Mouse (Mus musculus): ENCODE measurements around the gene Pkig.

Gene Pkig

DNA sequence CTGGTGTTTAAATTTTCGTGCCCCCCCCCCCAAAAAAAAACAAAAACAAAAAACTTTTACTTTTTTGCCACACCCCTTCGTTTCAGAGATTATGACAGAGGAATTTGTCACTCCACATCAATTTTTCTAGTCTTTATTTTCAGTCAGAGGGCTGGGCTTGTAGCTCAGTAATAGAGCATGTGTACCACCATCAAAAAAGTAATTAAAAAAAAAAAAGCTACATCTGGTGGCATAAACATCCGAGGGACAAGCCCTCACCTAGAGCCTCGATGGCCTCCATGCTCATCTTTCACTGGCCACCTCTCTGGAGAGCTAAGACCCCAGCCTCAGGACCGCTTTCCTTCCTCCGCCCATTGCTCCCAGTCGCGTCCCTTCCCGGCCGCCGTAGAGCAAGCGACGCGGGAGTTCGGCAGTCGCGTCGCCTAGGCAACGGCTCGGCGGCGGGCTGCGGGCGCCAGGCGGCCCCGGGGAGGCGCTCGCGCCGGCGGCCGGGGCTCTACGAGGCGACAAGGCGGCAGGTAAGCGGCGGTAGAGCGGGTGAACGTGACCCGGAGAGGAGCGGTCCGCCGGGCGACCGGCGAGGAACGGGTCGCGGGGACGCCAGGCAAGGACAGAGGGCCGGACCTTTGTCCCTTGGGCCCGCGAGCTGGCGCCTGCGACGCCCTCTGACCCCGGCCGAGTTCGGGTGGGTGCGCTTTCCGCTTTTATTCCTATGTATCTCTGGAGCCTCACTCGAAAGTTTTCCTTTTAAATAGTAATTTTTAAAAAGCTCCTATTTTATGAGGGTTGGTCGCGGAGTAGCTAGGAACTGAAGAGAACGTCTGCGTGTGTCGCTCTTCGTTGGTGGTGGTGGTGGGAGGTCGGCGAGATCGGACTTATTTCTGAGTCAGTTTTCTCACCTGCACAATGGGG, at the start of gene Pkig:
Pkig (plus strand) TSS at position 412 of the 912 bp plus-strand sequence.
- TF ChIP-seq GATA4 (IDR thresholded peaks at IDR 0.05; ENCODE audit: insufficient replicate concordance, low read length) = peak; percentile 25; the same call in 1 of the 2 replicates

DNA sequence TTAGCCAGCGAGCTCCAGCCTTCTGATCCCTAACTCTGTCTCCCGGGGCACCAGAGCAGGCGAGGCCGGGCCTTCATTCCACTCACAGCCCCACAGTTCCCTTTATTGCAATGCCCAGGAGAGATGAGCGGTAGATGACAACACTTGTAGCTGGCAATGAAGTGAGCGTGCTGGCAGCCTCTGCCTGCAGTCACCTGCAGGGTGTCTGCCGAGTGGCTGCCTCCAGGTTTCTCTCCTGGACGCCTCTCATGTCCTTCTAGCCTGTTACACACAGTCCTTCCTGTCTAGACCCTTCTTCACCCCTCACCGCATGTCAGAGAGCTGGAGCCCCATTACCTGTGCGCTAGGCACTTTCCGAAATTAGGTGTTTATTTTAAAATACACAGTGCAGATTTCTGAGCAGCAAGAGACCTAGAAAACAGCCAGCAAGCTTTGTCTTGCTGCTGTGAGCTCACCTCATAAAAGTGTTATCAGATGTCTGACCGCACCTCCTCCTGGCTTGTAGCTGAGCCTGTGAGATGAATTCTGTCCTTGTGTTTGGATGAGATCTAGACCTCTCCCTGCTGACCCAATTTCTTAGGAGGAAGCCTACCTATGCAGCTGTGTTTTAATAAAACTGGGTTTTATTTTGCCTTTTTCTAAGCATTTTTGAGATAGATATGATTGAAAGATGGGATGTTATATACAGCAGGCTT, 48.8 kb upstream of the Pkig start:
- TF ChIP-seq GATA4 (IDR thresholded peaks at IDR 0.05; ENCODE audit: insufficient replicate concordance, low read length) = no peak

DNA sequence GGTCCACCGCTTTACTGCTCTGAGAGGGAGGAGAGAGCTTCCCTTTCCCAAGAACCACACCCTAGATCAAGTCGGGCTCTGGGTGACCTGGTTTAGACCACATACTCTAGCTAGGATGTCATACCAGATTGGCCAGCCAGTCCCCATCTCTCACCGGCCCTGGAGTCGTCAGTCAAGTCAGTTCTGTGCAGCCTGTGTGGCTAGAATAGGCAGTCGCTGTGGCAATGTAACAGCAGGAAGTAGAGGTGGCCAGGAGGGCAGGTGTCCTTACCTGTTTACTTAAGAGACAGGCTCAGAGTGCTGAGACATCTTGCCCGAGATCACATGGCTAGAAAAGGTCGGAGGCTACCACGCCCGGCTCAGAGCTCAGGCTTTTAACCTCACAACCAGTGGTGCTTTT, 47.0 kb upstream of the Pkig start:
- TF ChIP-seq GATA4 (IDR thresholded peaks at IDR 0.05; ENCODE audit: insufficient replicate concordance, low read length) = no peak

- no peak for TF ChIP-seq GATA4 (IDR thresholded peaks at IDR 0.05; ENCODE audit: insufficient replicate concordance, low read length)
These were observed 45.0 kb upstream of the Pkig start for GRCm38 (mm10) chr2:163613206-163613605.

DNA sequence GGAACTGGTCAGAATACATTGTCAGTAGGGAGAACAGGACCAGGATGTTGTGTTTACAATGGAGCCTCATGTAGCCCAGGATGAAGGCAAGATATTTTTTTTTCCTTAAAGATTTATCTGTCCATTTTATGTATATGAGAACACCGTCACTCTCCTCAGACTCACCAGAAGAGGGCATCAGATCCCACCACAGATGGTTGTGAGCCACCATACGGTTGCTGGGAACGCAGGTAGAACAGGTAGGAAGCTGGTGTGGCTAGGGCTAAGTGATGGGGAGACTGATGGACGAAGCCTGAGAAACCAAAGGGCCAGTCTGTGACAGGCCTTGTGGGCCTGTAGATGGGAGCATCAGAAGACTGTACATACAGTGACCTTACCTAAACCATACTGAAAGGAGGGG, 44.2 kb upstream of the Pkig start:
- TF ChIP-seq GATA4 (IDR thresholded peaks at IDR 0.05; ENCODE audit: insufficient replicate concordance, low read length) = no peak

GRCm38 (mm10) chr2:163615401-163615800, 42.8 kb upstream of the Pkig start:
- no peak for TF ChIP-seq GATA4 (IDR thresholded peaks at IDR 0.05; ENCODE audit: insufficient replicate concordance, low read length)

- TF ChIP-seq GATA4 (IDR thresholded peaks at IDR 0.05; ENCODE audit: insufficient replicate concordance, low read length) = no peak
These were observed 42.1 kb upstream of the Pkig start for GRCm38 (mm10) chr2:163615906-163616651.

DNA sequence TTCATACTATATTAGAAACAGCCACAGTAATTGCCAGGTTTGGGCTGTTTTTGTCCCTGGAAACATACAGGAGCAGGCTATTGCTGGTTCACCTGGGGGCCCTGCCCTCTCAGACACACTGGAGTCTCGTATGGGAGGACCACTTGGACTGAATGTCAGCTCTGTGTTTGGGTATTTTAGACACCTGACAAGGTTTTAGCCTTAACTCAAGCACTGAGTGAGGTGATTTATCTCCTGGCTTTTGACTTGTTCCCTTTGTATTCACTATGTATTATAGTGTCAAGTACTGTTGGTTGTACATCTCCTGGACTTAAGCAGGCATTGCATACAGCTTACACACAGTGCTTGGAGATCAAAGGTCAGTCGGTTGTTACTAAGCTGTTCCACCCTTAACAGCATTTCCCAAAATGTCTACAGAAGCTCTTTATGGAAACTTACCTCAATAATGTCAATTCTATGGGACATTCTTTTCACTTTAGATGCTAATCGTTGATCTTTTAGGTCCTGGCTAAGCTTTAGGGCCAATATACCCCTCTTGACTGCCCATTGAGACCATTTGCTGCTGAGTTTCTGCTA, 41.4 kb upstream of the Pkig start:
- no peak for TF ChIP-seq GATA4 (IDR thresholded peaks at IDR 0.05; ENCODE audit: insufficient replicate concordance, low read length)

- no peak for TF ChIP-seq GATA4 (IDR thresholded peaks at IDR 0.05; ENCODE audit: insufficient replicate concordance, low read length)
These were observed 40.8 kb upstream of the Pkig start for GRCm38 (mm10) chr2:163617232-163617863.

GRCm38 (mm10) chr2:163617874-163618273, 40.3 kb upstream of the Pkig start:
- TF ChIP-seq GATA4 (IDR thresholded peaks at IDR 0.05; ENCODE audit: insufficient replicate concordance, low read length) = no peak

DNA sequence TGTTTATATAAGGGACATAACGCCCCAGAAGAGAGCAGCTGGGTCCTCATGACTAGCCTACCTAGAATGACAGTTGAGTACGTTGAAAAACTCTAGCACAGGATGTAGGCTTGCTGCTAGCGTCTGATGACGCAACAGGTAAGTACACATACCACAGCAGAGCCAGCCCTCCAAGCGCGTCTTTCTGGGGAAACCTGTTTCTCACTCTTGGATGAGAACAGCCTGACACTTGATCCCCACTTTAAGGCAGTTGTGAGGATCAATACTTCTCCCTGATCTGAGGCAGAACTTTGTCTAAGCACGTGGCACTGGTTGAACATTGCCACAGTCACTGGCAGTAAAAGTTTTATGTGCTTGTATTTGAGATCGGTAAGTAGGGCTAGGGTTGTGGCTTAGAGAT, 37.7 kb upstream of the Pkig start:
- no peak for TF ChIP-seq GATA4 (IDR thresholded peaks at IDR 0.05; ENCODE audit: insufficient replicate concordance, low read length)

- TF ChIP-seq GATA4 (IDR thresholded peaks at IDR 0.05; ENCODE audit: insufficient replicate concordance, low read length) = no peak
These were observed 27.0 kb upstream of the Pkig start for GRCm38 (mm10) chr2:163631223-163631622.

- TF ChIP-seq GATA4 (IDR thresholded peaks at IDR 0.05; ENCODE audit: insufficient replicate concordance, low read length) = no peak
These were observed 26.5 kb upstream of the Pkig start for GRCm38 (mm10) chr2:163631715-163632114.

DNA sequence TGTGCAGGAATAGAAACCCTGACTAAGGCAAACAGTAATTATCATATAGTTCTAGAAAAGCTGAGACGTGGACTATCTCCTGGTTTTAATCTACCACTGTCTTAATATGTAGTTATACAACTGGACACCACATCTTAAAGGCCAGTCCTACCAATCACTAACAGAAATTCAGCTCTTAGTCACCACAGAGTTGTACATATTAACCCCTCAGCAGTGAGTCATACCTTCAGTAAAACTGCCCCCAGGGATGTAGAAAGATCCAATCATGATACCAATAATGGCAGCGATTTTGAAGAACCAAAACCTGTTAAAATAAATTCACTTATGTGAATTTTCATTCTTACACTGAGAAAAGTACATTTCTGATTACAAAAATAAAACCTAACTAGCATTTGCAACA, 24.0 kb upstream of the Pkig start:
- no peak for TF ChIP-seq GATA4 (IDR thresholded peaks at IDR 0.05; ENCODE audit: insufficient replicate concordance, low read length)

GRCm38 (mm10) chr2:163636057-163636456, 22.1 kb upstream of the Pkig start:
- no peak for TF ChIP-seq GATA4 (IDR thresholded peaks at IDR 0.05; ENCODE audit: insufficient replicate concordance, low read length)
